Mouse (Mus musculus) urinary bladder, postnatal 36 days (tissue): ENCODE results near the gene Ubac1.
A peak's percentile ranks its signal among the peaks of the same experiment; 100 is the strongest.

Source experiments
- DNase-seq, 2 experiments: peaks; one replicate each; pipeline ENCODE4 v3.0.0; 2022; ENCODE audit warnings: low spot score in 2 of 2, mixed read lengths in 1 of 2

Ubac1 gene

DNA sequence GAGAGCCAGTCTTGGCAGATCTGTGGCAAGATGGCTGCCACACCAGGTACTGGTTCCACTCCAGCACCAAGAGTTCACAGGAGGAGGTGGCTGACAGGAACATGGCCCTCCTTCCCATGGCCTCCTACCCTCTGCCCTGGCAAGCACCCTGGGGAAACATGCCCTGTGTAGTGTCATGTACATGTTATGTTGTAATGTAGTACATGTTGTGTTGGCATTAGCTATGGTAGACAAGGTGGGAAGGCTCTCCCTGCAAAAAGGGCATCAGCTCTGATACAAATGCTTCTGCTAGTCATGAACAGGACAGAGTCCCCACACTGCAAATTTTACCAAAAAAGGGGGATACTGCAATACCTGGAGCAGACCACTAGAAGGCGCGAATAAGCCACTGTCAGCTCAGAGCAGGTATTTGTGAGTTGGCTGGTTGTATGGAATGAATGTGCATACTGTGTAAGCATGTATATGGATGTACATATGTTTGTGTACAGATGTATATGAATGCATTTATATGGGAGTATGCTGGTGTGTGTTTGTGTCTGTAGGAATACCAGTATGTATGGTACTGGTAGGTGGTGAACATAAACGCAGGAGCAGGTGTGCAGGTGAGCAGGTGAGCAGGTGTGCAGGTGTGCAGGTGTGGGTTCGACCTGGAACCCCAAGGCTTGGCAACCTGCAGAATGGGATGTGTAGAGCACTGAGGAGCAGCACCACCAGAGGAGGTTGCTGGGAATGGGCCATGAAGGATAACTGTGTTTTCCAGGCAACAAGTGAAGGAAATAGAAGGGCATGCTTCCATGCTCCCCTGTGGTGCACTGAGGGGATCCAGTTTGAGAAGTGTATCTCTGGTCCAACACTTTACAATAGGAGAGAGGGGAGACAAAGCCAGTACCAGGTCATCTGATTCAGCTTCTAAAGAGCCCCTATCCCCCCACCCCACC lies 2.9 kb upstream of the Ubac1 start:
- peak in 1 of 2 experiments; percentile 11 for DNase-seq

DNA sequence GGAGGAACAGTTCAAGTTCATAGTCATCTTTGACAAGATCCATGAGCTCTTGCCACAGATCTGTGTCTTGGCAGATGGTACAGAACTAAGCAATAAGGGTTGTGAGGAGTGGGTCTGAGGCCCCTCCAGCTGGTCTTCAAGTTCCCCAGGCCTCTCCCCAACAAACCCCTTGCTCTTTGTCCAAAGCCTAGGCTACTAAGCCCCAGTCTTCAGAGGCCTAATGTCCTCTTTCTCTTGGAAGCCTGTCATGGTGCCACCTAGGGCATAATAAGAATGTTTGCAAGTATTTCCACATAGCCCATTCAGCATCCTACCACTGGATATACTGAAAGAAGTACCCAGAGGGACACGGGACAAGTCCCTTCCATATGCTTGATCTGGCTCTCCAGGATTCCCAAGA lies 1.1 kb upstream of the Ubac1 start:
- no peak for DNase-seq

DNA sequence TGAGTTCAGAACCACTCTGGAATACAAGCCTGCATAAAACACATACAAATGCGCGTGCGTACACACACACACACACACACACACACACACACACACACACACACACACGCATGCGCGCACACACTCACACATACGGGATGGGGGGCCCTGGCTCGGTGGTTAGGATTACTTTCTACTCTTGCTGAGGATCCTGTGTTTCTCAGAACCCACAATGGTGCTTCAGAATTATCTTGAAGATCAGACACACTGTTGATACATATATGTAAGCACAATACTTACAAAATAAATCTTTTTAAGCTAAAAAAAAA lies 665 bp upstream of the Ubac1 start:
- no peak for DNase-seq

DNA sequence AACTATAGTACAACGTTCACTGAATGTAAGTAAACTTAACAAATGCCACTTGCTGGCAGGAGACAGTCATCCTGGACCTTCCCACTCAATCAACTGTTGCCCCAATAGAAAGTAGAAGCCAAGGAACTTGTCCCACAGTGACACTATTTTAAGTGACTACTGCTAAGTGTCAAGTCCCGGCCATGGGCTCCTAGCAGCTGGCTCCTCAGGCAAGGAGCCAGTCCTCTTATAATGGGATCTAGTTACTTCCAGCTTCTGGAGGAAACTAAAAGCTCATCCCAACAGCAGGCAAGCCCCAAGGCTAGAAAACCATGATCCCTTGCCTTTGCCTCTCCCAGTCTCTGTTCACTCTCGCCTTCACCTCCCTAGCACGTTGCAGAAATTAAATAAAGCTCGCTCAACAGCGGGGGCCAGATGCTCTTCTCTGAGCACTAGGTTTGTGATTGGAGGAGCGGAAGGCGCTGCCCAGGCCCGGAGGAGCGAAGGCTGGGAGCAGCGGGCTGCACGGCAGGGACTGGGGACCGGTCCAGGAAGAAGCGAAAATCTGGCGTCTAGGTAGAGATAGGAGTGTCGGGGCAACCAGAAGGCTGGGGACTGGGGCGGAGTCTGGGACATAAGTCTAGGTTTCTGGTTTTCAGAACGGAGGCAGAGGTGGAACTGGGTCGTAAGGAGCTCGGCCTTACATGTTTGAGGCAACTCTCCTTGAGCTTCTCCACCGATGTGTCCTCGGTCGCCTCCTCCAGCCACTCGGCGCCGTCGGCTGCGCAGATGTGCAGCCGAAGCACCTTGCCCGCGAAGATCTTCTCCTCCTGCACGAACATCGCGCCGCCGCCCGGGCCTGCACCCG lies 610 bp downstream of the Ubac1 start:
- DNase-seq, result peak in 1 of 2 experiments; percentile 38

DNA sequence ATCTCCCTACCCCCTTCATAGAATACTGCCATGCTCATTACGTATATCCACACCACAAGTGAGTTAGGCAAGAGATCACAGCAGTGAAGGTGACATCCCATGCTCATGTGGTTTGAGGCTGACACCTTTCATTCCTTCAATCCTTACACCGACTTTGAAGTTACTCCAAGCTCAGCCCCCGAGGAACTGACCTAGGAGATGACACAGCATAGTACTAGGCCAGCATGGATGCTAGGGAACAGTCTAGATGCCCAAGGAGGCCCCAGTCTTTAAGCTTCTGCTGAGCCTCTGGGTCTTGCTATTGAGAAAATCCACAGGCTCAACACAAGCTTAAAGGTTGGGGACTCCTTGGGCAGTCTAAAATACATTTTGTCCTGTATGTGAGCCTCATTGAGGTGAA lies 1.6 kb downstream of the Ubac1 start:
- no peak for DNase-seq

DNA sequence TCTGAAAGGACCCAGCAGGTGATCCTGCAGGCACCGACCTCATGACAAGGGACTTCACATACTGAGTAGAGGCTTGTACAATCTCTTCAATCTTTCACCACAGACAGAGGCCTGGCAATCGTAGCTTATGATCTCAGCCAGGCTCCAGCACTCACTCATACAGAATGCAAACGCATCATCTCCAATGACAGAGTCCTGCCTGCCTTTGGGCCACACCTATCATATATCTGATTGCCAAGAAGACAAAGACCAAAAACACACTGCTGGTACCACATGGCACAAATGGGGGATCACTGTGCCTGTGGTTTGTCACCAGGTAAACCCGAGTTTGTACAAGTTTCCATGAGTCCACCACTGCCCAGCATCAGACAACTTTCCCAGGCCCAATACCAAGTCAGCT lies 4.2 kb downstream of the Ubac1 start:
- DNase-seq, result no peak

DNA sequence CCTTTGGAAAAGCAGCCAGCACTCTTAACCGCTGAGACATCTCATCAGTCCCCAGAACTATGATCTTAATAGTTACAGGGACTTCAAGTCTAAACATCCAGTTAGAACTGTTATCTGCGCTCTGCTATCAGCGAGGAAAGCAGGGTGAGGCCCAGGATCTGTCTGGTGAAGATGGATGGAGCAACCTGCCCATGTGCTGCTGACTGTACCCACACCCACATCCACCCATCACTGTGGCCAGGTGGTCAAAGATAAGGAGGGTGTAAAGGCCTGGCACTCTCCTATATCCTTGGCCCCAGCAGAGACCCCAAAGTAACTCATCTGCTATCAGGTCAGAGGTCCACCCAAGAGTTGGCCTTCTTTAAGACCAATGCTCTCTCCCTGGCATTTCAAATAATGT lies 7.9 kb downstream of the Ubac1 start:
- DNase-seq, result no peak

DNA sequence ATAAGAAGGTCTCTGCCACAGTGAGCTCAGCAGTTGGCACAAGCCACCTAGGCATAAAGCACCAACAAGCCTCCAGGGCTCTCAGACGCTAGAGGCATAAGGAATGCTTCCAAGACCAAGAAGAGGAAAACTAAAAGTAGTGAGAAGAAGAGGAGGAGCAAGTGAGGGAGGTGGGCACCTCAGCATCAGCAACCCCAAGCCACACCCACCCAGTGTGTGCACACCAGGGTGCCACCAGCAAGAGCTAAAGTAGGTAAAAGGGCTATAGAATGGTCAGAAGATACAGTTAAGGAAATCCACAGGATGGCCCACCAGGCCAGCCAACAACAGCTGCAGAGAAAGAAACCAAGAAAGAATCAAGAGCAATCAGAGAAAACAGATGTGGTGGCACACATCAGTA lies 10.1 kb downstream of the Ubac1 start:
- no peak for DNase-seq

DNA sequence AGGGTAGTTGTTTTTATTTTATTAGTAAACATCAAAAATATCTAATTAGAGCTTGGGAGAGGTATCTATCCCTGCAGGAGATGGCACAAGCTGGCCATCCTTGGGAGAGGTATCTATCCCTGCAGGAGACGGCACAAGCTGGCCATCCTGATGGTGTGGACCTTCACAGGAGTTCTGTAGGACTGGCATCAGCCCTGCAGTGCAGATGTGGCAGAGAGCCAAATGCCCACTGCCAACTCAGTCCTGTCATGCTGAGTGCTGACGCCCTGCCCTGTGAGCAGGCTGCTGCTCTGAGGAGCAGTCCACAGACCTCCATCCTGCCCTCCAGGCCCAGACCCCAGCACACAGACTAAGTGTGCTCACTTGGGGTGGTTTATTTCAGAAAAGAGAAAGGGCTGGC lies 19.5 kb downstream of the Ubac1 start:
- DNase-seq, result no peak

DNA sequence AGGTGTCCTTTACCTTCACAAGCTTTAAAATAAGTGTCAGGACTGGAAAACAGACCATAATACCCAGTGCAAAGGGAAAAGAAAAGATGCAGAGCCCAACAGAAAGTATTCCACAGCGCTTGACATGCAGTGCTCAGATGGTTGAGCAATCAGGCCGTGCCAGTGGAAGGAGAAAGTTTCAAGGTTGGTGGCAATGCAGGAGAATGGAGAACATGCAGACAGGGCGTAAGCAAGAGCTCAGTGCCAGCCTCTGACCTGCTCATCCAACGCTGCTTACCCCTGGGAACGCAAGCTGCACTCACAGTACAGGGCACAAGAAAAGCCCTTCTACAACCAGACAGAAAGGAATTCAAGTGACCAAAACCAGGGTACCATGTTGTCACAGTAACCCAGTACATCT lies 20.4 kb downstream of the Ubac1 start:
- no peak for DNase-seq

DNA sequence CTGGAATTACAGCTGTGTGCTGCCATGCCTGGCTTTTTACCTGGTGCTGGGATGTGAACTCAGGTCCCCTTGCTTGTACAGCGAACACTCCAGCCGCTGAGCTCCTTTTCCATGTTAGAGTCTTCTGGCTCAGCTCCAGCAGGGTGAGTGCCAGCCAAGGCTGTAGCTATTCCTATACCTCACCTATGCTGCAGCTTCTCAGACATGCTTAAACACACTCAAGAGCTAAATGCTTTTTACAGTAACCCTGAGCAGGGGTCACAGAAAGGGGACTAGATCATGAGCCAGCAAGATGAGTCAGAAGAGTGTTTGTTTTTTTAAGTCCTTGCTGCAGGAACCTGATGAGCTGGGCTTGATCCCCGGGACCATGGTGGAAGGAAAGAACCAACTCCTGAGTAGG lies 23.8 kb downstream of the Ubac1 start:
- DNase-seq, result peak; percentile 38 to 50

DNA sequence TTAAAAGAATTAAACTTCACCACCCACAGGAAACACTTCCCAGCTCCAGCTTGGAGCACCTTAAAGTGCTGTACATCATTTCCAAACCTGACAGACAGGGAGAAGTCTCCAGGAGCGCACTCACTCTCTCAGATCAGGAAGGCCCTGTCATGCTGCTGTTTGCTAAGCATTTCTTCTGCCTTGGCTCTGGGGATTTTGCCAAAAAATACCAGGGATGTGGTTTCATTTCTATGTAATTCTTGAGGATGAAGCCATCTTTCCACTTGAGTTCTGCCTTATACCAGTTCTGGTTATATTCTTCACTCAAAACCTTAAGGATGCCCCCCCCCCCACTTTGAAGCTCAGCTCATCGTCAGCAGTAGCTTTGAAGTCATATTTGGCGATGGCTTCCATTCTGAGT lies 26.8 kb downstream of the Ubac1 start:
- no peak for DNase-seq

DNA sequence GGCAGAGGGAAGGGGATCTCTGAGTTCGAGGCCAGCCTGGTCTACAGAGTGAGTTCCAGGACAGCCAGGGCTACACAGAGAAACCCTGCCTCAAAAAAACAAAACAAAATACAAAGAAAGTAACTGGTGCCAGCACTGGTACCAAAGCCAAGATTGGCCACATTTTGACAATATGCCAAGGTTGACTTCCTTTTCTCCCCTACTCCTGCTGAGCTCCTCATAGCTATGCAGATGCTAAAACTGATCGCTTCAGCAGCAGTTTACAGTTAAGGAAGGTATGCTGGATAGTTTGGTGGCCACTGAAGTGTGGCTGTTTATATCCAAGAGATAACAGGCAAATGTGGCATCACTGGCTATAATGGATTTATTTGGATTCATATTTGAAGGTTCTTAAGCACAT lies 29.3 kb downstream of the Ubac1 start:
- no peak for DNase-seq

DNA sequence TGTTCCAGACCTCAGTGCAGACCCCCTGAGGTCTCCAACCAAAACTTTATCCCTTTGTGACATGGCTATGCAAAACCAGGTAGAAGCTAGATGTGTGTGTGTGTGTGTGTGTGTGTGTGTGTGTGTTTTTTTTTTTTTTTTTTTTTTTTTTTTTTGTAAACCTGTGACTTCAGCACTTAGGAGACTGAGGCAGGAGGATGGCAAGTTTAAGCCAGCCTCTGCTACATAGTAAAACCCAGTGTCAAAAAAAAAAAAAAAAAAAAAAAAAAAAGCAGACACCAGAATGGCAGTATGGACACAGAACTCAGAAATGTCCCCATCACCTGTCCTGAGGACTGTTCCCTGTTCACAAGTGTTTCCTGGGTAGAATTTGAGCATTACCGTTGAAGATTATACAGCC lies 31.9 kb downstream of the Ubac1 start:
- no peak for DNase-seq

DNA sequence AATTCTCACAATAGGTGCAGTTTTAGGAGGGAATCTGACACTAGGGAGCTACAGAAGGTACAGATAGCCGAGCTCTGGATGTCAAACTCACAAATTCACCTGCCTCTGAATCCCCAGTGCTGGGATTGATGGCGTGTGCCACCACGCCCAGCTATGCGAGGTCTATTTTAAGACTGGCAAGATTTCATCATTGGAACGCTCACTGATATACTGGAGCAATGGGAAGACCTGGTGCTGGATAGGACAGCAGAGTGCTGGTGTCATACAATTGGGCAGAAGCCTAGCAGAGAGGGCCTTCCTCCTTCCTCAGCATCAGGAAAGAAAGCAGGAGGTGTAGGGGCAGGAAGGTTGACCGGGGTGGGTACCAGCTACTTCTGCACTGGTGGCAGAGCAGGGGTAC lies 33.7 kb downstream of the Ubac1 start:
- DNase-seq, result no peak

DNA sequence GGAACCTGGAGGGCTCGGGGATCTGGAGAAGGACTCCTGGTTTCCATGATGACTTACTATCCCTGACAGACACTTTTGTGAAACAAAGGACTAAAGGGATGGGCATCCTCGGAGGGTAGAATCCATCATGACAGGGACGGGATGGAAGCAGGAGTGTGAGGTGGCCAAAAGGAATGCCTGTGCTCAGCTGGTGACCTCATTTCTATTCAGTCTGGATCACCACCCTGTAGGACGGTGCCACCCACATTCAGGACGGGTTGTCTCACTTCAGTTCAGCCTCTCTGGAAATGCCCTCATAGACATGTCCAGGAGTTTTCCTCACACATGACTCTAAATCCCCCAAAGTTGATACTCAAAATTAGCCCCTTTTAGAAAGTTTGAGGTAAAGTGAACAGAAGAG lies 34.9 kb downstream of the Ubac1 start:
- DNase-seq, result no peak

DNA sequence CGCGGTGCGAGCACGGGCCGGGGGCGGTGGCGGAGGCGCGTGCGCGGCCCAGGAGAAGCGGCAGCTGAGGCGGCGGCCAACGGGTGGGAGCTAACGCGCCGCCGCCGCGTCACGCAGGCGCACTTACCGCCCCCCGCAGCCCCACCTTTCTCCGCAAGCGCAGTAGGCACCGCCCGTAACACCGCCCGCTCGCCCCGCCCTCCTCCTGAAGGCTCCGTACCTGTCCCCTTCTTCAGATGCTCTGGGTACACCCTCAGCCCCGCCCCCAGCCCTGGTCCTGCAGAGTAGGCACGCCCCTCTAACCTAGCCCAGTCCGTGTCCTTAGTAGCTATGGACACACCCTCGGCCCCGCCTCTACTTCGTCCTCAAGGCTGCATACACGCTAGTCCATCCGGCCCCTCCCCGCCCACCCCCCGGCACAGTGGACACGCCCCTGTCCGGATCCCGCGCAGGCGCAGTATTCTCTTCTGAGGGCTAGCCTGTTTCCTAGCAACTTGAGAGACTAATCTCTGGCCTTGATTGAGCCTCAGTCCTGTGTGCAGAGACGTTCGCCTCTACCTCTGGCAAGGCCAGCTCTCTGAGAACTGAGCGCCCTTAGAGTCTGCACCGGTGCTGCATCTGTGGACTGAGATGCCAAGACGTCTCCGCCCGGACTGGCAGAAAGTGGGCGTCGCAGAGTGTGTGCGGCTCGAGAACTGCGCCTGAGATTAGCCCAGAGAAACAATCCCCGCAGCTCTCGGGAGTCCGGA lies 38.2 kb downstream of the Ubac1 start, which contains the start of gene Camsap1:
Camsap1 (minus strand) TSS at position 124 of the 749 bp plus-strand sequence.
- peak; percentile 99 to 100 for DNase-seq

DNA sequence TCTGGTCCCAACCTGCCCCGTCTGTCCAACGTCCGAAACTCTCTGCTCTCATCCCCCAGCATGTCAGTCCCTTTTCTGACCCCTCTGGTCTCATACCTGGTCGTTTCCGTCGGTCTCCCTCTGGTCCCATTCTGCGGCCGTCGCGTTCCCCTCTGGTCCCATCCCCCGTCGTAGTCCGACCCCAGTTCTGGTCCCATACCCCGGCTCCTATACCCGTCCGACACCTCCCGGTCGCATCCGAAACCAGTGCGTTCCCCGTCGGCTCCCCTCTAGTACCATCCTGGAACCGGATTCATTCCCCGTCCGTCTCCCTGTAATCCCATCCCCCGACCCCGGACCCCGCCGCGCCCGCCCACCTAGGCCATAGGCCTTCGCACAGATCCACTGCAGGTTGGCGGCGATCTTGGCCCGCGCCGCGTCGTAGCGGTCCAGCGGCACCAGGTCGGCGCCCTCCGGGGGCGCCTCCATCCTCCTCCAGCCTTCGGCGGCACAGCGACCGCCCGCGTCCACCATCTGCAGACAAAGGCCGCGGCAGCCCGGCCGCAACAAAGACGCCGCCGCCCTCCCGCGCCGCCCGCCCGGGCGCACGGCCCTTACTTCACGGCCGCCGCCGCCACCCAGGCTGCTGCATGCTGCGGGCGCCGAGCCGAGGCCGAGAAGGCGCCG lies 39.0 kb downstream of the Ubac1 start:
- peak in 1 of 2 experiments; percentile 13 for DNase-seq

DNA sequence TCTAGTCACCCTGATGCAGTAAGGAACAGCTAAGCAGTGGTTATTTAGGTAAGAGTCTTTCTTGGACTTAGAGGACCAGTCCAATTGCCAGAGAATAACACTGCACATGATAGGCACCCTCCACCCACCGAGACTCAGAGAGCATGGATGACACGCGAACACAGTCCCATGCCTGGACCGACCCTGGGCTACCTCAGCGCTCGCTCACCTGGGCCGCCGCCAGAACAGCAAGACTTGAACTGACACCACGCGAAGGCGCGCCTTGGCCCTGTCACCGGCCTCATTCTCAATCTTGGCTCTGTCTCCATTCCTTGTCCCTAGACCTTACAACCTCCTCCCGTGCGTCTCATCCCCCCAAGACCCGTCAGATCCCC lies 39.5 kb downstream of the Ubac1 start:
- peak; percentile 44 to 55 for DNase-seq

DNA sequence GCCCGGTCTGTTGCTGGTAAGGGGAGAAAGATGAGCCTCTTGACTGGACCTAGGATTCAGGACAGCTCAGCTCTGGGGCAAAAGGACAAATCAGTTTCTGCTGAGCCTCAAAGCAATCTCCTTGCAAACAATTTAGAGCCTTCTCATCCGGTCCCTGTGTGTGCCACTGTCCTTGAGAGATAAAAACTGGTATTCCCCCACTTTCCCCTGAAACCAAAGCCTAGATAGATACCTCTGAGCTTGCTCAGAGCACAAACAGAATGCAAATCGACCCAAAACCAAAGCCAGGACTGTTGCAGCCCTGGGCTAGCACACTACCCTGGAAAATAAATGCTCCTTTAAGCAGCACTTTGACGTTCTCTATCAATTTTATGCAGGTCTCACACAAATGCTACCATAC lies 42.5 kb downstream of the Ubac1 start:
- DNase-seq, result no peak

DNA sequence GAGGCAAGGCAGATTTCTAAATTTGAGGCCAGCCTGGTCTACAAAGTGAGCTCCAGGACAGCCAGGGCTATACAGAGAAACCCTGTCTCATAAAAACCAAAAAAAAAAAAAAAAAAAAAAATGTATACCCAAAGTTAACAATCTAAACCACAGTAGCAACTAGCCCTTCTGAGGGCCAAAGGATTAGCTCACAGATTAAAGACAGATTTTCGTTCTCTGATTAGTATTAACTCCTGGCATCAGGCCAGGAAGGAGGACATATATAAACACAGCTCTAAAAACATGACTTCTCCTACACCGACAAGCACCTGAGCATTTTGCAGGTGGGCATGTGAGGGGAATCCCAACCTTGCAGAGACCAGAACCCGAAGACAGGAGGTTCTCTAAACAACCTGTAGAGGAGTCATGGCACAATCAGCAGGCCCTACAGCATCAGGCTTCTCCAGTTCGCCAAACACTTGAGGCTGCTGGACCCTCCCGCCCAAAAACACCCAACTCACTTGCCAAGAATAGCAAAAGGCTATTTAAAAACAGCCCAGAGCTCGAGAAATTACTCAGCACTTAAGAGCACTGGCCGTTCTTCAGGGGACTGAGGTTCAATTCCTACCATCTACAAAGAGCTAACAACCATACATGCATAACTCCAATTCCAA lies 43.8 kb downstream of the Ubac1 start:
- no peak for DNase-seq
